Mouse (Mus musculus) MN1 (cell line): ENCODE measurements at regions not wholly inside any gene's neighbourhood (a gene's known extent, or its start where the extent isn't known, plus 50 kb on each side); places are given as distances from the start of the nearest gene placed in this dataset.
A peak's percentile ranks its signal among the peaks of the same experiment; 100 is the strongest.

Experiments
- DNase-seq: peaks from one replicate; pipeline ENCODE4 v3.0.0-alpha.2; 2016; ENCODE audit warnings: low spot score

- DNase-seq = no peak
These were observed 111.3 kb upstream of the Ptger4 start for GRCm38 (mm10) chr15:5355332-5355731.

- peak; percentile 43 for DNase-seq
These were observed 110.3 kb upstream of the Ptger4 start for GRCm38 (mm10) chr15:5354328-5354727.

GRCm38 (mm10) chr15:5348881-5349280, 104.9 kb upstream of the Ptger4 start:
- DNase-seq = no peak

GRCm38 (mm10) chr15:5347674-5348073, 103.7 kb upstream of the Ptger4 start:
- no peak for DNase-seq

DNA sequence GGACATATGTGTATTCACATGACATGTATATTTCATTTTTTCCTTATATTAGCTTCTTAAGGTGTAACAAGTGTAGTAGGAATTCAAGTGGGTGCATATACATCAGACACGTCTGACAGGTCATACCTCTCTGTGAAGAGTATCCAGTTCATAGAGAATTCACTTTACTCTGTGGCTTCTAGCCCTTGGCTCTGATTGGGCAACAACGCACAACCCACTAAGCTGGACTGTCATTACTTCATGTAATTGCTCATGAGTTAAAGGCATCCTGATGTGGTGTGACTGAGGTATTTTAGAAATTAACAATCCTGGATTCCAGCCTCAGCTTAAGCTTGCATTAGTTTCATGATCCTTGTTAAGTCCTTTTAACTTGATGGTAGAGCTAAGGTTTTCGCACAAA, 103.0 kb upstream of the Ptger4 start:
- DNase-seq = no peak

DNA sequence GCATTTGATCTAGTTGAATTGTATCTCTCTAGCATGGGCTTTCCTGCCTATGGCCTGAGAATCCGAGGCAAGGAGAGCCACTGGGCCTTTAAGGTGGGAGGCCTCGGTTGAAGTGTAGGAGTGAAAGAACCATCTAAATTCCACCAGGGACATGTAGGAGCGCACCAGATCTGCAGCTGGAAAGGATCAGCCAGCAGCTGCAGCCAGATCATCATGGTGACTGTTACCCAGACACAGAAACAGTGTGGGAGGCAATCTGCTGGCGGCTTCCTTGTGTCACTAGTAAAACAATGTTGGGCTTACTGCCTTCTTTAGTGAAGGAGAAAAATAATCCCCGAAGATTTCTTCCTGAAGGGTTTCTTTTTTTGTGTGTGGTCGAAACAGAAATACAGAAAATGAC, 99.8 kb upstream of the Ptger4 start:
- no peak for DNase-seq

- no peak for DNase-seq
These were observed 91.7 kb upstream of the Ptger4 start for GRCm38 (mm10) chr15:5335528-5336268.

DNA sequence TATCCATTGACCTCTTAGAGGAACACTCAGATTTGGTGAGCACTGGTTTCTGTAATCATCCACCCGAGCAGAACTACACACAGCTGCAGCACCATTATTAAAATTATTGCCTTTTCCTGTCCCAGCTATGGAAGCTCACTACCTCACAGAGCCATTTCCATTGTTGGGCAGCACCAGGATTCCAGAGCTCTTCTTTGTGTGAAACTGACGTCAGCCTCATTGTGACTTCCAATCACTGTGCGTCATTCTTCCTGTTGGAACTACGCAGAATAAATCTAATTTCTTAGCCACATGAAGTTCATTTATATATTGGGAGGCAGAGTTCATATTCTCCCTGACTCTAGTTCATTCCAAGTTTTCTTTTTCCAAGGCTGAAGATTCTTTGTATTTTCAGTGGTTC, 83.0 kb upstream of the Ptger4 start:
- DNase-seq = no peak

GRCm38 (mm10) chr15:5321691-5322090, 77.7 kb upstream of the Ptger4 start:
- no peak for DNase-seq

GRCm38 (mm10) chr15:5312231-5312630, 68.2 kb upstream of the Ptger4 start:
- peak; percentile 37 for DNase-seq

GRCm38 (mm10) chr15:5310035-5310434, 66.0 kb upstream of the Ptger4 start:
- DNase-seq = no peak

- DNase-seq = no peak
These were observed 58.4 kb upstream of the Ptger4 start for GRCm38 (mm10) chr15:5302403-5302802.

GRCm38 (mm10) chr15:5299807-5300206, 55.8 kb upstream of the Ptger4 start:
- DNase-seq = no peak

DNA sequence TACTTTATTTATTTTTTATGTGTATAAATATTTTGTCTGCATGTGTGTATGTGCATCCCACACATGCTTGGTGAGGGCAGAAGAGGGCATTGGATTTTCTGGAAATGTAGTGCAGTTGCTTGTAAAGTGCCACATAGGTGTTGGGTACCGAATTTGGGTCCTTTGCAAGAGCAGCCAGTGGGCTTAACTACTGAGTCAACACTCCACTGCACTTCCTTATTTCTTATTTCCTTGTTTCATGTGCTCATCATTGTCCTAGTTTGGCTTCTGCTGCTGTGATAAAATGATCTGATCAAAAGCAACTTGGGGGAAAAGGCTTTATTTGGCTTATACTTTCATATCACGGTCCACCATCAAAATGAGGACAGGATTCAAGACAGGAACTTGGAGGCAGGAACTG, 53.0 kb upstream of the Ptger4 start:
- no peak for DNase-seq
